Mouse (Mus musculus): ENCODE measurements around the gene Gstt1. TPM values are rescaled to one million over a fixed set of nuclear protein-coding genes. Genes with fewer than 3 reads are reported as not detected.
"Not testable (repeated sequence)": the region's sequence is repeated elsewhere in the genome, so short reads cannot be mapped to it uniquely, and the experiment has no call there.

Gene Gstt1
- 11.5 and 13.4 TPM in 2 replicates for polyA plus RNA-seq (2012; rRNA removed)

- TF ChIP-seq CTCF (IDR thresholded peaks at IDR 0.05; ENCODE audit: borderline replicate concordance, extremely low read depth, insufficient read depth, insufficient read length) (no peak), POLR2A (IDR thresholded peaks at IDR 0.05; ENCODE audit: borderline replicate concordance, extremely low read depth, insufficient read depth, insufficient read length, poor library complexity, severe bottlenecking) (no peak)
- DNase-seq (ENCODE audit: low read depth): peak; percentile 57
Measured at GRCm38 (mm10) chr10:75798176-75798696, at the start of gene Gstt1. TSS of gene Gstt1 (minus strand) at chr10:75798584.

- no peak for TF ChIP-seq POLR2A (IDR thresholded peaks at IDR 0.05; ENCODE audit: borderline replicate concordance, extremely low read depth, insufficient read depth, insufficient read length, poor library complexity, severe bottlenecking)
- TF ChIP-seq CTCF (IDR thresholded peaks at IDR 0.05; ENCODE audit: borderline replicate concordance, extremely low read depth, insufficient read depth, insufficient read length): no peak
- no peak for DNase-seq (ENCODE audit: low read depth)
Measured at GRCm38 (mm10) chr10:75845306-75845930, 47.0 kb upstream of the Gstt1 start.

GRCm38 (mm10) chr10:75844800-75845199, 46.4 kb upstream of the Gstt1 start:
- TF ChIP-seq POLR2A (IDR thresholded peaks at IDR 0.05; ENCODE audit: borderline replicate concordance, extremely low read depth, insufficient read depth, insufficient read length, poor library complexity, severe bottlenecking): no peak
- no peak for TF ChIP-seq CTCF (IDR thresholded peaks at IDR 0.05; ENCODE audit: borderline replicate concordance, extremely low read depth, insufficient read depth, insufficient read length)
- no peak for DNase-seq (ENCODE audit: low read depth)

- not testable (repeated sequence) for DNase-seq (ENCODE audit: low read depth)
Measured at GRCm38 (mm10) chr10:75843898-75844297, 45.5 kb upstream of the Gstt1 start.

GRCm38 (mm10) chr10:75839092-75839491, 40.7 kb upstream of the Gstt1 start:
- DNase-seq (ENCODE audit: low read depth): no peak
- TF ChIP-seq POLR2A (IDR thresholded peaks at IDR 0.05; ENCODE audit: borderline replicate concordance, extremely low read depth, insufficient read depth, insufficient read length, poor library complexity, severe bottlenecking): no peak
- no peak for TF ChIP-seq CTCF (IDR thresholded peaks at IDR 0.05; ENCODE audit: borderline replicate concordance, extremely low read depth, insufficient read depth, insufficient read length)

- TF ChIP-seq POLR2A (IDR thresholded peaks at IDR 0.05; ENCODE audit: borderline replicate concordance, extremely low read depth, insufficient read depth, insufficient read length, poor library complexity, severe bottlenecking) (0 out of 2 replicates have a peak, but pooled peaks have one; percentile 20), CTCF (IDR thresholded peaks at IDR 0.05; ENCODE audit: borderline replicate concordance, extremely low read depth, insufficient read depth, insufficient read length) (peak; percentile 42; the same call in 1 of the 2 replicates)
- peak; percentile 97 for DNase-seq (ENCODE audit: low read depth)
Measured at GRCm38 (mm10) chr10:75837248-75837759, 38.9 kb upstream of the Gstt1 start, which contains the start of gene Gstt2. TSS of gene Gstt2 (minus strand) at chr10:75837424.

- TF ChIP-seq POLR2A (IDR thresholded peaks at IDR 0.05; ENCODE audit: borderline replicate concordance, extremely low read depth, insufficient read depth, insufficient read length, poor library complexity, severe bottlenecking) (no peak), CTCF (IDR thresholded peaks at IDR 0.05; ENCODE audit: borderline replicate concordance, extremely low read depth, insufficient read depth, insufficient read length) (no peak)
- no peak for DNase-seq (ENCODE audit: low read depth)
Measured at GRCm38 (mm10) chr10:75835761-75836531, 37.6 kb upstream of the Gstt1 start.

- peak; percentile 62 for DNase-seq (ENCODE audit: low read depth)
- TF ChIP-seq POLR2A (IDR thresholded peaks at IDR 0.05; ENCODE audit: borderline replicate concordance, extremely low read depth, insufficient read depth, insufficient read length, poor library complexity, severe bottlenecking) (no peak), CTCF (IDR thresholded peaks at IDR 0.05; ENCODE audit: borderline replicate concordance, extremely low read depth, insufficient read depth, insufficient read length) (no peak)
Measured at GRCm38 (mm10) chr10:75835307-75835706, 36.9 kb upstream of the Gstt1 start.

GRCm38 (mm10) chr10:75834721-75835120, 36.3 kb upstream of the Gstt1 start:
- TF ChIP-seq POLR2A (IDR thresholded peaks at IDR 0.05; ENCODE audit: borderline replicate concordance, extremely low read depth, insufficient read depth, insufficient read length, poor library complexity, severe bottlenecking): no peak
- TF ChIP-seq CTCF (IDR thresholded peaks at IDR 0.05; ENCODE audit: borderline replicate concordance, extremely low read depth, insufficient read depth, insufficient read length): no peak
- DNase-seq (ENCODE audit: low read depth): no peak

GRCm38 (mm10) chr10:75834250-75834649, 35.9 kb upstream of the Gstt1 start:
- DNase-seq (ENCODE audit: low read depth): peak; percentile 69
- TF ChIP-seq POLR2A (IDR thresholded peaks at IDR 0.05; ENCODE audit: borderline replicate concordance, extremely low read depth, insufficient read depth, insufficient read length, poor library complexity, severe bottlenecking): no peak
- no peak for TF ChIP-seq CTCF (IDR thresholded peaks at IDR 0.05; ENCODE audit: borderline replicate concordance, extremely low read depth, insufficient read depth, insufficient read length)

- DNase-seq (ENCODE audit: low read depth): no peak
- TF ChIP-seq CTCF (IDR thresholded peaks at IDR 0.05; ENCODE audit: borderline replicate concordance, extremely low read depth, insufficient read depth, insufficient read length): no peak
- no peak for TF ChIP-seq POLR2A (IDR thresholded peaks at IDR 0.05; ENCODE audit: borderline replicate concordance, extremely low read depth, insufficient read depth, insufficient read length, poor library complexity, severe bottlenecking)
Measured at GRCm38 (mm10) chr10:75833456-75834080, 35.2 kb upstream of the Gstt1 start.

All from brain, embryonic 14.5 days (tissue).